Mouse (Mus musculus) gastrocnemius, adult 18-20 months (tissue): ENCODE measurements around the gene Pla2g2c. TPM values are rescaled to one million over a fixed set of nuclear protein-coding genes. Genes with fewer than 3 reads are reported as not detected.

Experiments used
- DNase-seq: peaks from one replicate; pipeline ENCODE4 v3.0.0; 2021; ENCODE audit warnings: low spot score
- total RNA-seq, 2 experiments: library from RNA; stranded (reverse); gene quantifications; 2 replicates each; pipeline ENCODE4 v1.2.3; 2021

The Pla2g2c gene
- total RNA-seq, 2 experiments from 2014 or later: not detected

GRCm38 (mm10) chr4:138748369-138749072, 23.9 kb downstream of the Pla2g2c start:
- DNase-seq: peak; percentile 50

- no peak for DNase-seq
Measured at GRCm38 (mm10) chr4:138752603-138753002, 28.0 kb downstream of the Pla2g2c start.

GRCm38 (mm10) chr4:138753608-138754007, 29.0 kb downstream of the Pla2g2c start:
- no peak for DNase-seq

GRCm38 (mm10) chr4:138754432-138754831, 29.8 kb downstream of the Pla2g2c start:
- no peak for DNase-seq

- DNase-seq: no peak
Measured at GRCm38 (mm10) chr4:138755439-138755838, 30.8 kb downstream of the Pla2g2c start.

- no peak for DNase-seq
Measured at GRCm38 (mm10) chr4:138755983-138756382, 31.4 kb downstream of the Pla2g2c start.

- DNase-seq: no peak
Measured at GRCm38 (mm10) chr4:138757416-138757815, 32.8 kb downstream of the Pla2g2c start, which contains the start of gene Pla2g2f. Pla2g2f (minus strand) TSS chr4:138757626.

- DNase-seq: no peak
Measured at GRCm38 (mm10) chr4:138762266-138762665, 37.7 kb downstream of the Pla2g2c start.

GRCm38 (mm10) chr4:138771970-138772369, 47.4 kb downstream of the Pla2g2c start:
- DNase-seq: no peak

- no peak for DNase-seq
Measured at GRCm38 (mm10) chr4:138772386-138772785, 47.8 kb downstream of the Pla2g2c start.

- no peak for DNase-seq
Measured at GRCm38 (mm10) chr4:138775435-138775834, 50.8 kb downstream of the Pla2g2c start, which contains the start of gene Pla2g2d. Pla2g2d (plus strand) TSS chr4:138775735.

GRCm38 (mm10) chr4:138777417-138778407, 53.1 kb downstream of the Pla2g2c start:
- DNase-seq: no peak

- DNase-seq: no peak
Measured at GRCm38 (mm10) chr4:138780300-138780699, 55.7 kb downstream of the Pla2g2c start.

- DNase-seq: peak; percentile 35
Measured at GRCm38 (mm10) chr4:138782098-138782497, 57.5 kb downstream of the Pla2g2c start.

- no peak for DNase-seq
Measured at GRCm38 (mm10) chr4:138785721-138786120, 61.1 kb downstream of the Pla2g2c start.

- peak; percentile 31 for DNase-seq
Measured at GRCm38 (mm10) chr4:138786141-138786540, 61.5 kb downstream of the Pla2g2c start.

- DNase-seq: no peak
Measured at GRCm38 (mm10) chr4:138788381-138788780, 63.8 kb downstream of the Pla2g2c start.

GRCm38 (mm10) chr4:138791452-138791851, 66.9 kb downstream of the Pla2g2c start:
- no peak for DNase-seq

- peak; percentile 43 for DNase-seq
Measured at GRCm38 (mm10) chr4:138792599-138792998, 68.0 kb downstream of the Pla2g2c start.

GRCm38 (mm10) chr4:138793276-138793675, 68.7 kb downstream of the Pla2g2c start:
- DNase-seq: peak; percentile 48

GRCm38 (mm10) chr4:138794344-138794743, 69.8 kb downstream of the Pla2g2c start:
- DNase-seq: no peak
